Mouse (Mus musculus): ENCODE results near the gene Rab12. TPM values are rescaled to one million over a fixed set of nuclear protein-coding genes. Genes with fewer than 3 reads are reported as not detected.

Gene Rab12
- 70.8 and 72.8 TPM in 2 replicates for polyA plus RNA-seq (2015; fragmentation: Nextera tagmentation; extraction: Ambion mirVana)

DNA sequence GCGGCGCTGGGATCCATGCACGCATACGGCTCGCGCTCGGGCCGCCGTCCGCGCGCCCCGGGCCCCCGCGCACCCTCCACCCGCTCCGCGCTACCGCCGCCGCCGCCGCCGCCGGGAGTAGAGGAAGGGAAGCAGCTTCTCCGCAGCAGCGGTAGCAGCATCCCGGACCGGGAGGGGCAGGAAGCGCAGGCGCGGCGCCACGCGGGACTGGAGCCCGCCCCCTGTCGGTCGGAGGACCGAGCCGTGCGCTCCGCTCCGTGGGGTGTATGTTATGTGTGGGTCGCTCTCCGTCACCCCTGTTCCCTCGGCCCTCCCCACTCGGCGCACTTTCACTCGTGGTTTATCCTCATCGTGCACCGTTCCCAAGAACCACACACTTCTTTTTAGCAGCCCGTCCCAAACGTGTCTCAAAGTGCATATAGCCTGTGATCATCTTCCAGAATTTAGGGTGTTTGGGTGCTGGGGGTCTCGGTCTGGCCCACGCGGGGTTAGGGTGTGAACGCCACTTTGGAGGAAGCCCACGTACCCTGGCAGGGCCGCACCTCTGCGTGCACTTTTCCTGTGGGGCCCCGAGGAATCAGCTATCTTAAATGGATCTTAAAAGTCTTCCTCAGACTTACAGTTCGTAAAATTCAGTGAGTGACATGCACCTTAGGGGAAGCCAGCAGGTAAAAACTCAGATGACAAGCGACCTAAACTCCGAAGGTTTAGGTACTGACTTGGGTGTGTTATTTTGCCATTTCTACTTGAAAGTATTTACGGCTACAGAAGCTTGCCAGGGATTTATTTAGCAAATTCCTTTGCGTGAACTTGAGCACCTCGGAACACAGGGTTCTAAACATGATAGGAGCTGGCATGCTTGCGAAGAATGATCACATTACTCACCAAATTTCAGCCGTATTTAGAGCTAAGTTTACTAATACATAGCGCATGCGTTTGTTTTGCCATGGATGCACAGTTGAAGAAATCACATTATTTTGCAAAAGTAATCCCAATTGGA is at the start of gene Rab12:
TSS of gene Rab12 (minus strand) at position 176 of the 1,000 bp plus-strand sequence.
- no peaks in the 10 kb centered on the region for H3K36me3 ChIP-seq (ENCODE audit: insufficient read depth, low read length)
- WGBS, result 11% methylated on average over 32 of the region's 71 CpGs
- peak within 1 kb of the TSS; percentile 97 for H3K4me3 ChIP-seq (ENCODE audit: low read depth, low read length)
- TF ChIP-seq EP300 (IDR thresholded peaks at IDR 0.05) (no peak), CTCF (IDR thresholded peaks at IDR 0.05) (peak; percentile 92)
- H3K4me1 ChIP-seq (ENCODE audit: insufficient read depth, low read depth, low read length), result peaks cover 9% of the 10 kb centered on the region; the same call in 1 of the 2 replicates
- ATAC-seq (peak; percentile 94), DNase-seq (ENCODE audit: low spot score) (peak; percentile 91)
- H3K4me2 ChIP-seq (replicated peaks; ENCODE audit: low read depth, low read length), result peak within 1 kb of the TSS; percentile 72
- H3K27me3 ChIP-seq (replicated peaks; ENCODE audit: insufficient read depth, low read length), result no peaks in the 10 kb centered on the region
- H3K9me3 ChIP-seq (ENCODE audit: low read length), result no peaks in the 10 kb centered on the region
- peak within 1 kb of the TSS; percentile 66 for H3K27ac ChIP-seq (ENCODE audit: low read length)
- H3K9ac ChIP-seq (replicated peaks; ENCODE audit: low read depth), result peak within 1 kb of the TSS; percentile 92

- no peaks in the 10 kb centered on the region for H3K36me3 ChIP-seq (ENCODE audit: insufficient read depth, low read length)
- no peak overlapping the region; the same call in 1 of the 2 replicates for H3K27ac ChIP-seq (ENCODE audit: low read length)
- no peaks in the 10 kb centered on the region for H3K9me3 ChIP-seq (ENCODE audit: low read length)
- no peak overlapping the region for H3K4me3 ChIP-seq (ENCODE audit: low read depth, low read length)
- DNase-seq (ENCODE audit: low spot score) (peak; percentile 92), ATAC-seq (peak; percentile 95)
- H3K4me1 ChIP-seq (ENCODE audit: insufficient read depth, low read depth, low read length), result no peaks in the 10 kb centered on the region; the same call in 1 of the 2 replicates
- no peaks in the 10 kb centered on the region for H3K27me3 ChIP-seq (replicated peaks; ENCODE audit: insufficient read depth, low read length)
- 36% methylated on average over 7 of the region's 7 CpGs for WGBS
- TF ChIP-seq CTCF (IDR thresholded peaks at IDR 0.05) (no peak), EP300 (IDR thresholded peaks at IDR 0.05) (0 out of 2 replicates have a peak, but pooled peaks have one; percentile 17)
- H3K9ac ChIP-seq (replicated peaks; ENCODE audit: low read depth), result no peak overlapping the region
- H3K4me2 ChIP-seq (replicated peaks; ENCODE audit: low read depth, low read length), result no peak overlapping the region
These were observed 44.7 kb upstream of the Rab12 start for GRCm38 (mm10) chr17:66564213-66564612.

- 48% methylated on average over 1 of the region's 1 CpGs for WGBS
These were observed 44.0 kb upstream of the Rab12 start for GRCm38 (mm10) chr17:66563551-66563950.

DNA sequence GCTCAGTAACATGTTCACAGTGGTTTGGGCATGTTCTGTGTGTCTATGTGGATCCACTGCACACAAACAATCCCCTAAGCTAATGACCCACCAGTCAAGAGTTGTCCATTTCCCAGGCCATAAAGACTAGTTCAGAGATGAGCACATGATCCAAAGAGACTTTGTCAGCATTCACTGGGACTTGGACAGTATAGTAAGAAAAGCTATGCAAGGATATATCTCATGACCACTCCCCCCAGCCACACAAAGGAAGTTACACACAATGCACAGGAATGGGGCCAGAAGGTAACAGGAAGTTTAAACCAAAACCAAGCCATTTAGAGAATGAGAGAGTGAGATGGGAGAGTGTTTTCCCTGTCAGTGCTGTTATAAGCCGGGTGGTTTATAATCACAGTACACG is 41.9 kb upstream of the Rab12 start:
- WGBS, result 54% methylated on average over 2 of the region's 2 CpGs
- no peak for ATAC-seq
- Histone ChIP-seq H3K4me2 (replicated peaks; ENCODE audit: low read depth, low read length) (no peak overlapping the region), H3K4me1 (ENCODE audit: insufficient read depth, low read depth, low read length) (no peaks in the 10 kb centered on the region; the same call in 1 of the 2 replicates), H3K4me3 (ENCODE audit: low read depth, low read length) (no peak overlapping the region), H3K9me3 (ENCODE audit: low read length) (no peaks in the 10 kb centered on the region), H3K9ac (replicated peaks; ENCODE audit: low read depth) (no peak overlapping the region), H3K27me3 (replicated peaks; ENCODE audit: insufficient read depth, low read length) (no peaks in the 10 kb centered on the region), H3K27ac (ENCODE audit: low read length) (no peak overlapping the region), H3K36me3 (ENCODE audit: insufficient read depth, low read length) (no peaks in the 10 kb centered on the region)
- TF ChIP-seq CTCF (IDR thresholded peaks at IDR 0.05) (no peak), EP300 (IDR thresholded peaks at IDR 0.05) (no peak; the same call in 1 of the 2 replicates)
- DNase-seq (ENCODE audit: low spot score), result peak; percentile 37

More at GRCm38 (mm10) chr17:66563551-66563950, 44.0 kb upstream of the Rab12 start:
- H3K9me3 ChIP-seq (ENCODE audit: low read length), result no peaks in the 10 kb centered on the region
- H3K4me1 ChIP-seq (ENCODE audit: insufficient read depth, low read depth, low read length), result no peaks in the 10 kb centered on the region; the same call in 1 of the 2 replicates
- no peak overlapping the region for H3K4me2 ChIP-seq (replicated peaks; ENCODE audit: low read depth, low read length)
- no peaks in the 10 kb centered on the region for H3K36me3 ChIP-seq (ENCODE audit: insufficient read depth, low read length)
- H3K27ac ChIP-seq (ENCODE audit: low read length), result peak overlapping the region; percentile 54; the same call in 1 of the 2 replicates
- H3K27me3 ChIP-seq (replicated peaks; ENCODE audit: insufficient read depth, low read length), result no peaks in the 10 kb centered on the region
- ATAC-seq, result no peak
- no peak overlapping the region for H3K9ac ChIP-seq (replicated peaks; ENCODE audit: low read depth)
- TF ChIP-seq CTCF (IDR thresholded peaks at IDR 0.05), result no peak
- TF ChIP-seq EP300 (IDR thresholded peaks at IDR 0.05), result no peak
- no peak overlapping the region for H3K4me3 ChIP-seq (ENCODE audit: low read depth, low read length)
- DNase-seq (ENCODE audit: low spot score), result no peak

DNA sequence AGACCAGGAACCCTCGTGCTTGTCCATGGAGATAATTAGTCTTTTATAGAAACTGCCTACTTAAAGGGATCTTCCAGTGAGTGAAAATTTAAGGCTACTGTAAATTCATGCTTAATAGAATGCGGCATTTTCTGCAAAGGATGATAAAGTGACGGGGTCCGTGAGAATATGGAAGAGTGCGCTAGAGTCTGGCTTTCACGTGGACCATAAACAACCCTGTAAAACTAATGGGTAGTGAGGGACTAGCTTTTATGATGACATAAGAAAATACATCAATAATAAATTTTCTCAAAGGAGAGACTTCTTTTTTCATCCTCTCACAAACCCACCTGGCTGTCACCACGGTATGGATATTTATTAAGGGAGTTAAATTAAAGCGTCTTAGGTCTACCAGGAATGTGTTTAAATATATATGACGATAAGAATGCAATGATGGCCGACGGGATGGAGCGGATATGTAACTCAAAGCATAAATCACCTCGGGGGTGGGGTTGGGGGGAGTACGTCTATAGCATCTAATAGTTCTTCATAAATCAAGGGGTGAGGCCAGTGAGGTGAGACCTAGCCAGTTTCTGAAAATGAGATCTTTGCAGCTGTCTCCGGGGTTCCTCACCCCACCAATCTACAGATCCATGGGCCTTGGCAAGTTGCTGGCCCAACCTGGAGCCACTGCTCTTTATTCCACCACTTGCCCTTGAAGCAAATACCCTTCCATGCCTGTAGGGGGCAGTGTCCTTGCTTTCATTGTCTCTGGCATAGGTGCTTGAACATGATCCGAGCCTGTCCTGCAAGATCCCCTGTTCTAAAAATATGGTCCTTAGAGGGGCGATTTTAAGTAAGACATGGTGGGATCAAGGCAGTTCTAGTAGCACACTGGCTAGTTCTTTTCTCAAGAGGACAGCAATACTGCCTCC is 39.1 kb upstream of the Rab12 start:
- DNase-seq (ENCODE audit: low spot score) (no peak), ATAC-seq (no peak)
- H3K27ac ChIP-seq (ENCODE audit: low read length), result no peak overlapping the region
- TF ChIP-seq CTCF (IDR thresholded peaks at IDR 0.05), result peak; percentile 52
- no peak for TF ChIP-seq EP300 (IDR thresholded peaks at IDR 0.05)
- H3K9me3 ChIP-seq (ENCODE audit: low read length), result no peaks in the 10 kb centered on the region
- H3K4me1 ChIP-seq (ENCODE audit: insufficient read depth, low read depth, low read length), result no peaks in the 10 kb centered on the region
- H3K36me3 ChIP-seq (ENCODE audit: insufficient read depth, low read length), result no peaks in the 10 kb centered on the region
- no peak overlapping the region for H3K4me2 ChIP-seq (replicated peaks; ENCODE audit: low read depth, low read length)
- no peak overlapping the region for H3K4me3 ChIP-seq (ENCODE audit: low read depth, low read length)
- WGBS, result 87% methylated on average over 17 of the region's 17 CpGs
- H3K27me3 ChIP-seq (replicated peaks; ENCODE audit: insufficient read depth, low read length), result no peaks in the 10 kb centered on the region
- no peak overlapping the region for H3K9ac ChIP-seq (replicated peaks; ENCODE audit: low read depth)

Data from lung, postnatal 0 days (tissue).